Mouse (Mus musculus) testis, adult 2 months (tissue): ENCODE measurements around the gene Cacna1e.

Experiments
- CTCF ChIP-seq: fragments of 200-500 bp; IDR thresholded peaks from 2 replicates; pipeline ENCODE4 v1.5.1; 2012; ENCODE audit warnings: low read depth, mild to moderate bottlenecking, inconsistent platforms, low read length, moderate library complexity; ENCODE audit not compliant: control insufficient read depth, insufficient read depth, insufficient replicate concordance
- POLR2A ChIP-seq: fragments of 200-500 bp; IDR thresholded peaks from 2 replicates; pipeline ENCODE4 v1.6.1; 2012; ENCODE audit warnings: low read depth, mild to moderate bottlenecking, inconsistent platforms, low read length, moderate library complexity; ENCODE audit not compliant: control insufficient read depth

- no peak for TF ChIP-seq CTCF
- no peak for TF ChIP-seq POLR2A
Observed at GRCm38 (mm10) chr1:154725356-154726320, 158.7 kb downstream of the Cacna1e start.
